In genomic region chr2:167189291-167190075, GRCm38 (mm10) we compare ENCODE assay signal across 8 mouse cellular contexts. TPM values are rescaled to one million over a fixed set of nuclear protein-coding genes. Genes with fewer than 3 reads are reported as not detected.
A peak's percentile ranks its signal among the peaks of the same experiment; 100 is the strongest.
DNase-seq lines count a peak whose midpoint lies in the region; ATAC-seq lines count a peak whose summit lies in the region.

No protein-coding gene starts in this region.

- no peaks in the 10 kb centered on the region for H3K36me3 ChIP-seq in embryonic facial prominence, embryonic 12.5 days
- H3K36me3 ChIP-seq in hindbrain, embryonic 12.5 days, result no peaks in the 10 kb centered on the region
- no peaks in the 10 kb centered on the region for H3K36me3 ChIP-seq in limb, embryonic 11.5 days (ENCODE audit: control insufficient read depth, insufficient read depth, low read length)
- no peaks in the 10 kb centered on the region for H3K36me3 ChIP-seq in neural tube, embryonic 11.5 days (ENCODE audit: control insufficient read depth, insufficient read depth, low read length)

- ATAC-seq in embryonic facial prominence, embryonic 12.5 days (ENCODE audit: insufficient number of reproducible peaks, insufficient read depth, low FRiP score, low TSS enrichment), result peak; percentile 36; the same call in 1 of the 2 replicates
- ATAC-seq in hindbrain, embryonic 12.5 days (ENCODE audit: low FRiP score), result peak; percentile 37
- no peak; the same call in 1 of the 2 replicates for ATAC-seq in limb, embryonic 11.5 days (ENCODE audit: insufficient number of reproducible peaks, low FRiP score, low TSS enrichment, low read depth)
- ATAC-seq in neural tube, embryonic 11.5 days (ENCODE audit: insufficient read depth, low FRiP score, low TSS enrichment), result peak; percentile 33

- peak overlapping the region; percentile 57 for H3K9ac ChIP-seq in embryonic facial prominence, embryonic 12.5 days
- H3K9ac ChIP-seq in hindbrain, embryonic 12.5 days, result peak overlapping the region; percentile 63
- no peak overlapping the region; the same call in 1 of the 2 replicates for H3K9ac ChIP-seq in limb, embryonic 11.5 days (ENCODE audit: low read length)
- H3K9ac ChIP-seq in neural tube, embryonic 11.5 days (ENCODE audit: low read length), result peak overlapping the region; percentile 52

- H3K4me3 ChIP-seq in embryonic facial prominence, embryonic 12.5 days, result peak overlapping the region; percentile 53
- H3K4me3 ChIP-seq in hindbrain, embryonic 12.5 days, result peak overlapping the region; percentile 54
- H3K4me3 ChIP-seq in limb, embryonic 11.5 days (ENCODE audit: low read depth, low read length), result peak overlapping the region; percentile 39
- peak overlapping the region; percentile 59 for H3K4me3 ChIP-seq in neural tube, embryonic 11.5 days (ENCODE audit: low read depth, low read length)

- WGBS in embryonic facial prominence, embryonic 12.5 days, result under 1% methylated on average over 51 of the region's 91 CpGs
- under 1% methylated on average over 49 of the region's 91 CpGs for WGBS in hindbrain, embryonic 12.5 days
- under 1% methylated on average over 71 of the region's 91 CpGs for WGBS in limb, embryonic 11.5 days
- 1% methylated on average over 34 of the region's 91 CpGs for WGBS in neural tube, embryonic 11.5 days

- H3K27me3 ChIP-seq in embryonic facial prominence, embryonic 12.5 days, result peaks cover 61% of the 10 kb centered on the region
- peaks cover 59% of the 10 kb centered on the region for H3K27me3 ChIP-seq in hindbrain, embryonic 12.5 days
- H3K27me3 ChIP-seq in limb, embryonic 11.5 days (ENCODE audit: control insufficient read depth, insufficient read depth, low read length), result peaks cover 57% of the 10 kb centered on the region
- H3K27me3 ChIP-seq in neural tube, embryonic 11.5 days (ENCODE audit: control insufficient read depth, insufficient read depth, low read length), result peaks cover 38% of the 10 kb centered on the region

- peak; percentile 31 for DNase-seq in gastrocnemius, postnatal 14 days
- no peak for DNase-seq in gastrocnemius, adult 18-20 months (ENCODE audit: low spot score)
- DNase-seq in MN1 (ENCODE audit: low spot score), result peak; percentile 63
- DNase-seq in limb, embryonic 11.5 days (ENCODE audit: low spot score), result no peak
- DNase-seq in neural tube, embryonic 11.5 days (ENCODE audit: low spot score), result peak; percentile 62
- DNase-seq in T-cell, adult 2 months (ENCODE audit: low spot score), result no peak

- no peaks in the 10 kb centered on the region for H3K9me3 ChIP-seq in embryonic facial prominence, embryonic 12.5 days
- H3K9me3 ChIP-seq in hindbrain, embryonic 12.5 days (replicated peaks), result no peaks in the 10 kb centered on the region
- no peaks in the 10 kb centered on the region for H3K9me3 ChIP-seq in limb, embryonic 11.5 days (ENCODE audit: control insufficient read depth, low read length)
- H3K9me3 ChIP-seq in neural tube, embryonic 11.5 days (ENCODE audit: control insufficient read depth, low read length), result no peaks in the 10 kb centered on the region

- H3K4me1 ChIP-seq in embryonic facial prominence, embryonic 12.5 days, result peaks cover 26% of the 10 kb centered on the region
- H3K4me1 ChIP-seq in hindbrain, embryonic 12.5 days, result peaks cover 28% of the 10 kb centered on the region
- peaks cover 9% of the 10 kb centered on the region for H3K4me1 ChIP-seq in limb, embryonic 11.5 days (ENCODE audit: control insufficient read depth, insufficient read depth, low read length)
- H3K4me1 ChIP-seq in neural tube, embryonic 11.5 days (ENCODE audit: control insufficient read depth, insufficient read depth, low read length), result peaks cover 12% of the 10 kb centered on the region

- peak overlapping the region; percentile 87 for H3K4me2 ChIP-seq in embryonic facial prominence, embryonic 12.5 days (replicated peaks)
- peak overlapping the region; percentile 82 for H3K4me2 ChIP-seq in hindbrain, embryonic 12.5 days (replicated peaks)
- peak overlapping the region; percentile 87 for H3K4me2 ChIP-seq in limb, embryonic 11.5 days (ENCODE audit: low read depth, severe bottlenecking)
- peak overlapping the region; percentile 91 for H3K4me2 ChIP-seq in neural tube, embryonic 11.5 days (ENCODE audit: low read depth)

- intact Hi-C loops in gastrocnemius, postnatal 14 days (cut with DNase I; ENCODE audit: low total_unique reads), result loop anchor here (5.0 kb wide), 1 partner anchor 77 kb away; no protein-coding TSS in a partner anchor

- H3K27ac ChIP-seq in embryonic facial prominence, embryonic 12.5 days, result no peak overlapping the region
- no peak overlapping the region for H3K27ac ChIP-seq in hindbrain, embryonic 12.5 days
- H3K27ac ChIP-seq in limb, embryonic 11.5 days (replicated peaks; ENCODE audit: low read depth, low read length), result no peak overlapping the region
- no peak overlapping the region for H3K27ac ChIP-seq in neural tube, embryonic 11.5 days (ENCODE audit: low read depth, low read length)

RNA-seq across cellular contexts. Expression of gene Kcnb1, which starts 0.5 kb away (rescaled TPM):
- 10 to 100 TPM; 21.2 to 23.8 TPM for total RNA-seq in gastrocnemius, postnatal 14 days (2021)
- total RNA-seq in gastrocnemius, adult 18-20 months (2021), result 10 to 100 TPM; 22.2 to 25.8 TPM
- 0.93 and 1.3 TPM in 2 replicates for polyA plus RNA-seq in embryonic facial prominence, embryonic 12.5 days (2016; fragmentation: Nextera tagmentation; extraction: Ambion mirVana)
- polyA plus RNA-seq in hindbrain, embryonic 12.5 days (2016; fragmentation: Nextera tagmentation; extraction: Ambion mirVana), result 1.4 and 1.6 TPM in 2 replicates
- polyA plus RNA-seq in limb, embryonic 11.5 days (2014; fragmentation: Nextera tagmentation; extraction: Ambion mirVana), result 0.28 and 0.29 TPM in 2 replicates
- polyA plus RNA-seq in neural tube, embryonic 11.5 days (2014; fragmentation: Nextera tagmentation; extraction: Ambion mirVana), result 1.1 TPM in 2 replicates

RNA-seq across cellular contexts. Expression of gene Ptgis, which starts 50.9 kb away (rescaled TPM):
- total RNA-seq in gastrocnemius, postnatal 14 days (2021), result 10 to 100 TPM in 1 of 2 experiments, 1 to 10 TPM in 1; 8.0 to 11.1 TPM
- total RNA-seq in gastrocnemius, adult 18-20 months (2021), result 1 to 10 TPM; 1.3 to 1.8 TPM
- polyA plus RNA-seq in embryonic facial prominence, embryonic 12.5 days (2016; fragmentation: Nextera tagmentation; extraction: Ambion mirVana), result 17.7 and 19.1 TPM in 2 replicates
- polyA plus RNA-seq in hindbrain, embryonic 12.5 days (2016; fragmentation: Nextera tagmentation; extraction: Ambion mirVana), result 9.1 and 13.0 TPM in 2 replicates
- 18.0 and 19.6 TPM in 2 replicates for polyA plus RNA-seq in limb, embryonic 11.5 days (2014; fragmentation: Nextera tagmentation; extraction: Ambion mirVana)
- polyA plus RNA-seq in neural tube, embryonic 11.5 days (2014; fragmentation: Nextera tagmentation; extraction: Ambion mirVana), result 10.6 and 10.7 TPM in 2 replicates

Comparison
In these comparisons a context has a peak if more than half of its experiments do, and no peak if none do; other contexts are left out.
1. DNase-seq: peak in gastrocnemius, postnatal 14 days (single experiment), MN1 (single experiment) and neural tube, embryonic 11.5 days (single experiment); none in gastrocnemius, adult 18-20 months (single experiment), limb, embryonic 11.5 days (single experiment) and T-cell, adult 2 months (single experiment).
2. Peak in every context shown above with its lines, with median percentiles within 50 percentile points of each other: H3K4me2 ChIP-seq and H3K4me3 ChIP-seq.